ENCODE assay signal across 17 mouse cellular contexts in genomic region chr6:117943899-117944298, GRCm38 (mm10). TPM values are rescaled to one million over a fixed set of nuclear protein-coding genes. Genes with fewer than 3 reads are reported as not detected.
"Had no signal": no experiment of that assay in that cellular context is flagged by ENCODE, and none has a peak within 500 bp of the region (broad histone marks: within the 10 kb centered on the region; RNA-seq: fewer than 3 reads in every experiment).

No protein-coding gene starts in this region.

- H3K9ac ChIP-seq: kidney, embryonic 15.5 days; liver, embryonic 13.5 days; lung, embryonic 14.5 days had no signal

- ATAC-seq: lung, postnatal 0 days had no signal

- DNase-seq: kidney, postnatal 10 days; kidney, postnatal 36 days; layer of hippocampus, postnatal 36 days; liver, embryonic 13.5 days; lung, embryonic 14.5 days; midbrain, embryonic 14.5 days; thymus, adult 18-20 months; thymus, postnatal 36 days had no signal

- H3K9me3 ChIP-seq: kidney, embryonic 15.5 days; liver, embryonic 13.5 days had no signal

- H3K27ac ChIP-seq: kidney, embryonic 15.5 days; left cerebral cortex, adult 2 months; liver, embryonic 13.5 days; macrophage; stomach, postnatal 0 days had no signal

- H3K27me3 ChIP-seq: kidney, embryonic 15.5 days; liver, embryonic 13.5 days; megakaryocyte, embryonic 14.5 days had no signal

- H3K4me1 ChIP-seq: kidney, embryonic 15.5 days; megakaryocyte, embryonic 14.5 days had no signal

- H3K36me3 ChIP-seq: liver, embryonic 13.5 days had no signal

- H3K4me2 ChIP-seq: kidney, embryonic 15.5 days; liver, embryonic 13.5 days; lung, embryonic 14.5 days; midbrain, embryonic 11.5 days had no signal

- H3K4me3 ChIP-seq: kidney, embryonic 15.5 days; left cerebral cortex, adult 2 months; liver, embryonic 13.5 days; megakaryocyte, embryonic 14.5 days had no signal

RNA-seq across cellular contexts. Expression of gene Fxyd4, which starts 6.4 kb away (rescaled TPM):
- polyA plus RNA-seq: macrophage; small intestine, adult 2 months; spleen, adult 2 months had no signal
